Mouse (Mus musculus): ENCODE data around the gene Rnf11.

Rnf11 gene

GRCm38 (mm10) chr4:109444951-109445350 is 39.6 kb downstream of the Rnf11 start:
- in situ Hi-C loops (cut with MseI, MboI): no loop called here

- in situ Hi-C loops (cut with MseI, MboI): no loop called here
Measured at GRCm38 (mm10) chr4:109444471-109444870, 40.1 kb downstream of the Rnf11 start.

GRCm38 (mm10) chr4:109442649-109443048 is 41.9 kb downstream of the Rnf11 start:
- in situ Hi-C loops (cut with MseI, MboI): no loop called here

GRCm38 (mm10) chr4:109442126-109442525 is 42.4 kb downstream of the Rnf11 start:
- in situ Hi-C loops (cut with MseI, MboI): no loop called here

GRCm38 (mm10) chr4:109441000-109441399 is 43.5 kb downstream of the Rnf11 start:
- in situ Hi-C loops (cut with MseI, MboI): no loop called here

GRCm38 (mm10) chr4:109440381-109440780 is 44.1 kb downstream of the Rnf11 start:
- in situ Hi-C loops (cut with MseI, MboI): no loop called here

GRCm38 (mm10) chr4:109439825-109440248 is 44.7 kb downstream of the Rnf11 start:
- in situ Hi-C loops (cut with MseI, MboI): no loop called here

GRCm38 (mm10) chr4:109439101-109439500 is 45.4 kb downstream of the Rnf11 start:
- in situ Hi-C loops (cut with MseI, MboI): no loop called here

- in situ Hi-C loops (cut with MseI, MboI): no loop called here
Measured at GRCm38 (mm10) chr4:109437913-109438878, 46.3 kb downstream of the Rnf11 start.

GRCm38 (mm10) chr4:109434256-109434655 is 50.3 kb downstream of the Rnf11 start:
- in situ Hi-C loops (cut with MseI, MboI): no loop called here

- in situ Hi-C loops (cut with MseI, MboI): no loop called here
Measured at GRCm38 (mm10) chr4:109433641-109434040, 50.9 kb downstream of the Rnf11 start.

- in situ Hi-C loops (cut with MseI, MboI): no loop called here
Measured at GRCm38 (mm10) chr4:109432668-109433375, 51.7 kb downstream of the Rnf11 start.

GRCm38 (mm10) chr4:109430854-109431253 is 53.7 kb downstream of the Rnf11 start:
- in situ Hi-C loops (cut with MseI, MboI): no loop called here

GRCm38 (mm10) chr4:109430250-109430649 is 54.3 kb downstream of the Rnf11 start:
- in situ Hi-C loops (cut with MseI, MboI): no loop called here

- in situ Hi-C loops (cut with MseI, MboI): no loop called here
Measured at GRCm38 (mm10) chr4:109427058-109427457, 57.5 kb downstream of the Rnf11 start.

- in situ Hi-C loops (cut with MseI, MboI): no loop called here
Measured at GRCm38 (mm10) chr4:109423438-109423837, 61.1 kb downstream of the Rnf11 start.

- in situ Hi-C loops (cut with MseI, MboI): no loop called here
Measured at GRCm38 (mm10) chr4:109422436-109422835, 62.1 kb downstream of the Rnf11 start.

- in situ Hi-C loops (cut with MseI, MboI): no loop called here
Measured at GRCm38 (mm10) chr4:109421608-109422007, 62.9 kb downstream of the Rnf11 start.

GRCm38 (mm10) chr4:109420138-109420795 is 64.3 kb downstream of the Rnf11 start:
- in situ Hi-C loops (cut with MseI, MboI): no loop called here

GRCm38 (mm10) chr4:109419563-109419962 is 65.0 kb downstream of the Rnf11 start:
- in situ Hi-C loops (cut with MseI, MboI): no loop called here

GRCm38 (mm10) chr4:109419017-109419416 is 65.5 kb downstream of the Rnf11 start:
- in situ Hi-C loops (cut with MseI, MboI): no loop called here

GRCm38 (mm10) chr4:109417998-109418397 is 66.5 kb downstream of the Rnf11 start:
- in situ Hi-C loops (cut with MseI, MboI): no loop called here
